Mouse (Mus musculus) hindbrain, embryonic 11.5 days (tissue): ENCODE results near the gene Enkd1. TPM values are rescaled to one million over a fixed set of nuclear protein-coding genes. Genes with fewer than 3 reads are reported as not detected.
A peak's percentile ranks its signal among the peaks of the same experiment; 100 is the strongest.

Source experiments
- ATAC-seq: fragments of 200-750 bp; cut with Nextera tagmentation; 2 replicates; pipeline ENCODE4 v1.8.0; 2017; ENCODE audit warnings: mild to moderate bottlenecking, moderate TSS enrichment, moderate library complexity; ENCODE audit not compliant: low FRiP score
- DNase-seq: peaks from one replicate; pipeline ENCODE4 v3.0.0-alpha.2; 2015; ENCODE audit warnings: low spot score
- H3K27ac ChIP-seq: fragments of 300-500 bp; sonication (generic); 2 replicates; pipeline ENCODE4 v1.5.1; 2014; ENCODE audit warnings: mild to moderate bottlenecking, low read depth, low read length
- H3K27me3 ChIP-seq: fragments of 300-500 bp; sonication (generic); 2 replicates; pipeline ENCODE4 v1.6.1; 2014; ENCODE audit warnings: mild to moderate bottlenecking, low read length, moderate library complexity, mixed read lengths; ENCODE audit not compliant: control insufficient read depth, insufficient read depth
- H3K36me3 ChIP-seq: fragments of 300-500 bp; sonication (generic); 2 replicates; pipeline ENCODE4 v1.6.1; 2014; ENCODE audit warnings: mild to moderate bottlenecking, low read length, moderate library complexity, mixed read lengths; ENCODE audit not compliant: control insufficient read depth, insufficient read depth
- H3K4me1 ChIP-seq: fragments of 300-500 bp; sonication (generic); replicated peaks from 2 replicates; pipeline ENCODE4 v1.6.1; 2014; ENCODE audit warnings: low read length, mixed read lengths; ENCODE audit not compliant: control insufficient read depth, insufficient read depth
- H3K4me2 ChIP-seq: fragments of 300-500 bp; sonication (generic); replicated peaks from 2 replicates; pipeline ENCODE4 v1.6.1; 2014; ENCODE audit warnings: mild to moderate bottlenecking, low read depth, low read length
- H3K4me3 ChIP-seq: fragments of 300-500 bp; sonication (generic); 2 replicates; pipeline ENCODE4 v1.5.1; 2014; ENCODE audit warnings: low read depth, low read length
- H3K9ac ChIP-seq: fragments of 300-500 bp; sonication (generic); 2 replicates; pipeline ENCODE4 v1.6.1; 2014; ENCODE audit warnings: low read depth, low read length
- H3K9me3 ChIP-seq: fragments of 300-500 bp; sonication (generic); 2 replicates; pipeline ENCODE4 v1.6.1; 2016; ENCODE audit warnings: low read length; ENCODE audit not compliant: control insufficient read depth
- WGBS: fragments of 180-500 bp; shearing (Covaris S2); extraction: QIAGEN DNeasy Blood & Tissue Kit; methylation state at CpG from one replicate; pipeline ENCODE4 v1.1.7; 2014; 5-methylcytosine and 5-hydroxymethylcytosine counted together
- polyA plus RNA-seq: library from polyadenylated mRNA; unstranded; fragments of >200 nt; fragmentation: Nextera tagmentation; extraction: Ambion mirVana; gene quantifications from 2 replicates; pipeline ENCODE4 v1.2.1, GENCODE M21; 2014

Enkd1 gene
- polyA plus RNA-seq, result 26.4 and 27.9 TPM in 2 replicates

DNA sequence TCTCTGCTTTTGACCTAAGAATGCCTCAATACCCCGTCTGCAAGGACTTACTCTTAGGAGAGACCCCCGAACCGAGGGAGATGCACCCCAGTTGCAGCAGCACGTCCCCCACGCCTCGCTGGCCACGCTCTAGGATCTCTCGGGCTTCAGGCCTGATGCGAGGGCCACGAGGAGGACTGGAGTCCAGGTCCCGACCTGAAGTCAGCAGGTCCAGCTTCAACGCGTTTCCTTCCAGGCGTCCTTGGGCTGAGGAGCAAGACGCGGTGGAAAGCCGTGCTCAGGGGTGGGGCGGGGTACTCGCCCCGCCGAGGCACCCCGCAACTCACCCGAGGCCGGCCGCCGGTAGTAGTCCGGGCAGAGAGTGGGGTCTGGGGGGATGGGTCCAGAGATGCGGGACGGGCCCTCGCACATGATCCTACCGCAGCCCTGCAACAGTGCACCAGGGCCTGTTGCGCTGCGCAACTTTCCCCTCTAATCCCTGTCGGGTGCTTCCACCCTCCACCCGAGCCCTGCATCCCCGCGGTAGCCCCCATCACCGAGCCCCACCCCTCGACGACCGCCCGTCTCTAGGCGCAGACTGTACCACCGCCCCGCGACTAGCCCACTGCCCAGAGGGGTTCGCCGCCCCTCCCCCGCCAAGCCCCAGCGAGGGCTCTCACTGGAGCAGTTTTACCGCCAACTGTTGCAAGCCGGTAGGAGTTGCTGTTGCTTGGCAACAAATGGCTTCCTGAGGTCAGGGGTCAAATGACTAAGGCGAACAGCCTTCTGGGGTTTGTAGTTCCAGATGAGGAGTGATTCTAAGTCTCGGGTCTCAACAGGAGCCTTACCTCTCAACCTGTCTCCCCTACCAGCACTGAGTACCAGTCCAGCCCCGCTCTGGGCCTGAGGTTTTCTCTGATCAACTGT, at the start of gene Enkd1, which contains the start of gene 4933405L10Rik:
Gene Enkd1 (minus strand): TSS at position 713 of the 906 bp plus-strand sequence.
Gene 4933405L10Rik (plus strand): TSS at position 158 of the 906 bp plus-strand sequence.
- Histone ChIP-seq H3K27me3 (no peaks in the 10 kb centered on the region), H3K36me3 (no peaks in the 10 kb centered on the region), H3K9ac (peak within 1 kb of the TSS; percentile 70), H3K27ac (0 out of 2 replicates have a peak within 1 kb of the TSS, but pooled peaks have one; percentile 24), H3K4me3 (peak within 1 kb of the TSS; percentile 67), H3K4me1 (no peaks in the 10 kb centered on the region; the same call in 1 of the 2 replicates), H3K9me3 (no peaks in the 10 kb centered on the region), H3K4me2 (peak within 1 kb of the TSS; percentile 90)
- peak; percentile 90 for ATAC-seq
- WGBS, result 1% methylated on average over 55 of the region's 55 CpGs
- DNase-seq, result peak; percentile 95

DNA sequence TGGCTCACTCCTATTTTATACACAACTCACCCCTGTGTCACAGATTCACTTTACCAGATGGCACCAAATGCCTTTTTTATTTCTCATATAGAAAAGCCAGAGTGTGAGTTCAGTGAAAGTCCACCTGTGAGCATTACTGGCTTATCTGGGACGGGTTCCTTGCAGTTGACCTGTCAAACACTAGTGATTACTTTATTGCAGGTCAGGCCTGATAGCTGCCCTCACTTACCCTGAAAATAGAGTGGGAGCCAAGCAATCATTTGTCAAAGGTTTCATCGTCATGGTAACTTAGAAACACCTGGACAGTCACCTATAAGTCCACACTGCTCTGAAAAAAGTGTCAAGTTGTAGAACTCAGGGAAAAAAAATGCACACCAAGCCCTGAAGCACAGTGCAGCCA, 46.7 kb upstream of the Enkd1 start:
- WGBS, result 88% methylated on average over 2 of the region's 2 CpGs
- no peak overlapping the region for H3K4me3 ChIP-seq
- no peak overlapping the region for H3K27ac ChIP-seq
- no peak overlapping the region for H3K9ac ChIP-seq
- H3K4me2 ChIP-seq, result no peak overlapping the region
- H3K36me3 ChIP-seq, result no peaks in the 10 kb centered on the region
- H3K4me1 ChIP-seq, result no peaks in the 10 kb centered on the region
- ATAC-seq (no peak), DNase-seq (no peak)
- H3K27me3 ChIP-seq, result no peaks in the 10 kb centered on the region
- H3K9me3 ChIP-seq, result no peaks in the 10 kb centered on the region

DNA sequence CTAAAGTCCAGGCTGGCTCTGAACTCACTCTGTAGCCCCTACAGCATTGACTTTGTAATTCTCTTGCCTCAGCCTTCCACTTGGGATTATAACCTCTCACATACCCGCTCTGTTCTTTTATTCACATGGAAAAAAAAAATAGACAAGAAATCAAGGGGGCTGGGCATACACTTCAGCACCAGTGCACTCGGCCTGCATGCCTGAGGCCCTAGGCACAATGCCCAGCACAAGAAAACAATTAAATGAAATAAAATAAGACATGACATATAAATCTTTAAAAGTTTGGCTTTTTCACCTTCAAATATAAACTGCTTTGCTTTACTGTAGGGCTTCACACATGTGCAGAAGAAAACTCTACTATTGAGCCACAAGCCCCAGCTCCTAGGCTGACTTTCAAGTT, 45.9 kb upstream of the Enkd1 start:
- no peaks in the 10 kb centered on the region for H3K4me1 ChIP-seq
- no peak overlapping the region for H3K4me2 ChIP-seq
- no peak overlapping the region for H3K27ac ChIP-seq
- H3K4me3 ChIP-seq, result no peak overlapping the region
- no peaks in the 10 kb centered on the region for H3K27me3 ChIP-seq
- H3K9ac ChIP-seq, result no peak overlapping the region
- no peaks in the 10 kb centered on the region for H3K9me3 ChIP-seq
- 83% methylated on average over 2 of the region's 2 CpGs for WGBS
- no peaks in the 10 kb centered on the region for H3K36me3 ChIP-seq
- DNase-seq (no peak), ATAC-seq (no peak)

DNA sequence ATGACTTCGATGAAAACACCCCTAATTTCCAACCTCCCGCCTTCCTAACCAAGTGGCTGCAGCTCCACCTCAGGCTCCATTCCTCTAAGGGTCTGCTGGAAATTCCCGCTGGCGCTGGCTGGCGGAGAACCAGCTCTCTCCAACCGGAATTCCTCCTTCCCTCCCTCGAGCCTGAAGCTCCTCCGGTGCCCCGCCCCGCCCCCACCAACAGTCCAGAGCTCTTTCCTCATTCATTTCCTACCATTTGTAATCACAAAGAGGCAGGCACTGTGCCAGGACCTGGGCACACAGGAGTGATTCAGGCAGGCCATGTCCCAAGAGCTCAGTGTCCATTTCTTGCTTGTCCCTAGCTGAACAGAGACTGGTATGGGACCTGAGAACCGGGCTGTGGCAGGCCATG, 42.6 kb upstream of the Enkd1 start:
- no peak overlapping the region for H3K9ac ChIP-seq
- DNase-seq, result peak; percentile 25
- no peaks in the 10 kb centered on the region for H3K9me3 ChIP-seq
- no peak overlapping the region; the same call in 1 of the 2 replicates for H3K4me2 ChIP-seq
- no peaks in the 10 kb centered on the region for H3K36me3 ChIP-seq
- H3K27ac ChIP-seq, result no peak overlapping the region
- H3K27me3 ChIP-seq, result no peaks in the 10 kb centered on the region
- no peaks in the 10 kb centered on the region for H3K4me1 ChIP-seq
- ATAC-seq, result no peak
- WGBS, result 17% methylated on average over 11 of the region's 11 CpGs
- H3K4me3 ChIP-seq, result no peak overlapping the region

DNA sequence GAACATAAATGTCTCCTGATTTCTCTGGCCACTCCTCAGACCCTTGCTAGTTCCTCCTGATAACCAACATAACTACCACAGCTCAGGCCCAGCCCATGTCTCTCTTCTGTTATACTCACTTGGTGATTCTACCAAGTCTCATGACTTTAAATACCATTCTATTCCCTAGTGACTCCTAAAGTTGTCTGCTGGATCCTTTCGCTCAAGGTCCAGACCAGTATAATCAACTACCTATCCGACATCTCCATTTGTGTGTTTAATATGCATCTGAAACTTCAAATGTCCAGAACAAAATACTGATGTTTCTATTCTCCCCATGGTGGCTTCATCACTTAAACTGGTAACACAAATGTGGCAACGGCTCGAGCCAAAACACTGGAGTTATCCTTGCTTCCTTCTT, 35.3 kb upstream of the Enkd1 start:
- H3K4me1 ChIP-seq, result no peaks in the 10 kb centered on the region
- H3K4me2 ChIP-seq, result no peak overlapping the region
- no peak overlapping the region for H3K27ac ChIP-seq
- H3K36me3 ChIP-seq, result no peaks in the 10 kb centered on the region
- no peak for ATAC-seq
- 93% methylated on average over 4 of the region's 4 CpGs for WGBS
- H3K9ac ChIP-seq, result no peak overlapping the region
- DNase-seq, result no peak
- H3K4me3 ChIP-seq, result no peak overlapping the region
- no peaks in the 10 kb centered on the region for H3K9me3 ChIP-seq
- H3K27me3 ChIP-seq, result no peaks in the 10 kb centered on the region

DNA sequence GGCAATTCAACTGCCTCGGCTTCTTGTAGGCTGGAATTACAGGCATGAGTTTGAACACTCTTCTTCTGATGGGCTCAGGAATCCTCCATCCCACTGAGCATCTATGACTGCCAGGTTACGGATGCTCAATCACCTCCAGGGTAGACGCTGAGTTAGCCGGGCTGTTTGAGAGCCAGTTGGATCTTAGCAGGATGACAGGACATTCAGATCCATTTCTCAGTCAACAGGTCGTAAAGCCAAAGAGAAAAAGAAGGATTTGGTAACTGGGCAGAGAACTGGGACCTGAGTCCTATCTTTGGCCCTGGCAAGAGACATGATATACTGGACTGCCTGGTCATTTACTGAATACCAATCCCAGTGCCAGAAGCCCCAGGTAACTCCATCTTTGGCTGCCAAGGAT, 31.2 kb upstream of the Enkd1 start:
- Histone ChIP-seq H3K27me3 (no peaks in the 10 kb centered on the region), H3K4me2 (no peak overlapping the region), H3K9ac (no peak overlapping the region), H3K4me1 (no peaks in the 10 kb centered on the region), H3K27ac (no peak overlapping the region), H3K9me3 (no peaks in the 10 kb centered on the region), H3K36me3 (no peaks in the 10 kb centered on the region), H3K4me3 (no peak overlapping the region)
- WGBS, result 93% methylated on average over 5 of the region's 5 CpGs
- ATAC-seq (no peak), DNase-seq (no peak)

DNA sequence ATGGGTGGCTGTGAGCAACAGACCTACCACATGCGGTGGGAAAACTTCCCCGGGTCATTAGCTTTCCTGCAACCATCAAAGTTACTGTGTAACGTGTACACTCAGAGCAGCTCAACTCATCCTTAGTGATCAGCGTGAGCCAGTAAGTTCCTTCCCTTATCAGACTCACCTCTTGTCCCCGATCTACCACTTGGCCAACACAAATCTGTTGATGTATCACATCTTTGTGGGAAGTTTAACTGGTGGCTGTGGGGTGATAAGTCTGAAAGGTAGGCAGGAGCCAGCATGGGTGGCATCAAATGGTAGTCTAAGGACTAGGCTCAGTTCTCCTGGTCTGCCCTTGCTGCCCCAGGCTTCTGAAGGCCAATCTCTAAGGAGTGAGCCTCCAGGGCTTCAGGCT, 24.2 kb upstream of the Enkd1 start:
- Histone ChIP-seq H3K27me3 (no peaks in the 10 kb centered on the region), H3K4me1 (no peaks in the 10 kb centered on the region), H3K27ac (no peak overlapping the region), H3K4me2 (no peak overlapping the region), H3K4me3 (no peak overlapping the region), H3K9me3 (no peaks in the 10 kb centered on the region), H3K36me3 (no peaks in the 10 kb centered on the region), H3K9ac (no peak overlapping the region)
- DNase-seq (no peak), ATAC-seq (no peak)
- 93% methylated on average over 5 of the region's 5 CpGs for WGBS

DNA sequence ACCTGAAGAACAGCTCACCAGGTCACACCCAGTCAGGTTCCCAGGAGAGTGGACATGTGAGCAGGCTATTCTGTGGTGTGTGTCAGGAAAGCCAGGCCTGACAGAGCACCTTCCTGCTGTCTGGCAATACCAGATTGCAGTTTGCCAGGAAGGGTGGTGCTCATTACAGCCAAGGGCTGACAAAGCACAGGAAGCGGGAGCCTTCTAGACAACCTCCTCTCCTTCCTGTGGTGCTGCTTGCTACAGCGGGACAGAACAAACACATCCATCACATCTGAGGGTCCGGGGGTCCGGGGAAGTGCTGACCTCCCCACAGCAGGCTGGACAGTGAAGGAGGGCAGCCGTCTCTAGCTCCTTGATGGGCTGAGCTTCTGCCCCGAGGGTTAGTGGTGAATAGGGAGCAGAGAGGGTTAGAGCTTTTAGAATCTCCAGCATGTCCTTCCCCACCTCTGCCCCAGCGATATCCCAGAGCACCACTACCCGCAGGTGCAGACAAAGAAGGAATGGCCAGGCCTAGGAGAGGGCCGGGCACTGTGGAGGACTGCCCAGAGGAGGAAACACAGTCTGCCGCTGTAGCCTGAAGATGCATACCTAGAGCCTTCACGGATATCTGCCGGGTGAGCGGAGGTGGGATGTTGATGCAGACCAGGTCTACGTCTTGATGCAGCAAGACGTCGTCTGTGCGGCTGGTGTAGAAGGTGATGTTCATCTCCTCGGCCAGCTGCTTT, 19.6 kb upstream of the Enkd1 start:
- Histone ChIP-seq H3K27me3 (no peaks in the 10 kb centered on the region), H3K4me3 (no peak overlapping the region), H3K36me3 (no peaks in the 10 kb centered on the region), H3K9me3 (no peaks in the 10 kb centered on the region), H3K4me2 (no peak overlapping the region), H3K9ac (no peak overlapping the region), H3K27ac (no peak overlapping the region), H3K4me1 (no peaks in the 10 kb centered on the region)
- DNase-seq, result no peak
- ATAC-seq, result no peak
- WGBS, result 86% methylated on average over 18 of the region's 18 CpGs
